Mouse (Mus musculus) left cerebral cortex, adult 8-10 months (tissue): ENCODE measurements around the gene Pstpip1. TPM values are rescaled to one million over a fixed set of nuclear protein-coding genes. Genes with fewer than 3 reads are reported as not detected.

Experiments
- DNase-seq, 2 experiments: peaks; one replicate each; pipeline ENCODE4 v3.0.0; 2022; ENCODE audit warnings: low spot score in 2 of 2
- total RNA-seq, 4 experiments: library from RNA; stranded (reverse); gene quantifications; 2 replicates each; pipeline ENCODE4 v1.2.4; 2022

Gene Pstpip1
- total RNA-seq, 4 experiments from 2014 or later = 2.9 to 3.9 (median 3.2) TPM

DNA sequence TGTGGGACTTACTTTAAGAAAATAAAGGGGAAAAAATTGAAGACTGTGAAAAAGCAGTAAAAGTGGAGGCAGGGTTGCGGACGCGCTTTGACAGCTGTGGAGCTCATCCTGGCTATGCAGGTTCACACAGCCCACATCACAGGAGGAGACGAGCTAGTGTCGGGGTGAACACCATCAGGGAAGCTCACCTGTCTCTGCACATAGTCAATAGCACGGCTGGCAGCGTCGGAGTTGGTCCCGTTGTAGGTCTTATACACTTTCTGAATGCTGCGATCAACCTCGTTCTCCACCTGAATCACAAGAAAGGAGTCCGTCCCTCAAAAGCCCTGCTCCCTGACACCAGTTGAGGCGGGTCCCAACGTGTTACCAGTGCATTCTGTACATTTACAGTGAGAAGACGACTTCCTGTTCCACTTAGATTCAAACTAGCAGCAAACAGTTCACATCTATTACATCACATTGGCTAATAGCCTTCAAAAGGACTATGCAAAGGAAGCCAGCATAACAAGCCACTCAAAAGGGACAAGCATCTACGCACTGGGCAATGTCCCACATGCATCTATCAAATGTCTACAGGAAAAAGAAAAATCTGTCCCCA lies 56.7 kb downstream of the Pstpip1 start:
- no peak for DNase-seq

DNA sequence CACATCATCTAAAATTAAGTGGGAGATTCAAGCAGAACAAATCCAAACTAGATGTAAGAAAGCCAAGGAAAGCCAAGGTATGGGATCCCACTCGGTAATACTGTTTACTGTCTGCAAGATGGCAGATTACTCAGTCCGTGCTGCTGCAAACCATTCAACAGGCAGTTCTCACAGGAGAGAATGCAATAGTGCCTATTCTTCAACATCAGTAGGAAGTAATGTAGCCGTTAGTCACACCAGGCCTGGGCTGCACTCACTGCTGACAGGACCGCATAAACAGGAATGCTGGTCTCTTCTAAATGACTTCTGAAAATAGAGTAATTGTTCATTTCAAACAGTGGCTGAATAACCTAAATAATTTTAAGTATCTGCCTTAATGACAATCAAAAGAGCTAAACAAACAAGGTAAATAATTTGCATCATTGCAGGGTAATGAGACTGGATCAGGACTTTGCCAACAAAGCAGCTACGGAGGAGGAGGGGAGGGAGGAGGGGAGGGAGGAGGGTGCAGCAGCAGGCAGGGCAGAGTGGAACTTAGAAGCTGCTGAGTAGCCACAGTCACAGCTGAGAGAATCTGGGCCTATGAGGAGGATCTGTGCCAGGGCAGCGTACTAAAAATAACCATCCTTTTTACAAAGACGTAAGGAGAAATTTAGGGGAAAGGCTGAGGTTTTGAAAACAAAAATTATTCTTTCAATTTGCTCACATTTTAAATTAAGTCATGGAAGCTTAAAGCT lies 62.2 kb downstream of the Pstpip1 start:
- DNase-seq = no peak

DNA sequence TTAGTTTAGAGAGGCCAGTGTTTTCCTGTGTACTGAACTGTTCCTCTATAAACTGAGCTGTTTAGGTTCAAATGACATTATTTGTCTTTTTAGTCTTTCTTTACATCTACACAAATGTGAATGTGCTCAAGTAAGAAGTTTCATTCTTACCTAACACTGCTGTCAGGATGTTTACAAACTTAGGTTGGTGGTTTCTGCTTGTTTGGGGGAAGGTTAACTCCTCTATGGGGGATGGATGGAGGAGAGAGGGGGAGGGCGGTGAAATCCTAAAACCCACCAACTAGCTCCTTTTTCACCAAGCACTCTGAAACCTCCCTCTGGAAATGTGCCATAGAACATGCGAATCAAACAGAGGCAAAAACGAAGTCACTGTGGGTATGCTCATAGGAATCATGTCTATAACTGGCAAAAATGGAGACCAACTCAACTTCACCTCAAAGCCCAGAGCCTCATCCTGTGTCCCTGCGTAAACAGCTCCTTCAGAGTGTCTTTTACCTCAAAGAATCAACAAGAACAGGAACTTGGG lies 62.8 kb downstream of the Pstpip1 start:
- DNase-seq = no peak

DNA sequence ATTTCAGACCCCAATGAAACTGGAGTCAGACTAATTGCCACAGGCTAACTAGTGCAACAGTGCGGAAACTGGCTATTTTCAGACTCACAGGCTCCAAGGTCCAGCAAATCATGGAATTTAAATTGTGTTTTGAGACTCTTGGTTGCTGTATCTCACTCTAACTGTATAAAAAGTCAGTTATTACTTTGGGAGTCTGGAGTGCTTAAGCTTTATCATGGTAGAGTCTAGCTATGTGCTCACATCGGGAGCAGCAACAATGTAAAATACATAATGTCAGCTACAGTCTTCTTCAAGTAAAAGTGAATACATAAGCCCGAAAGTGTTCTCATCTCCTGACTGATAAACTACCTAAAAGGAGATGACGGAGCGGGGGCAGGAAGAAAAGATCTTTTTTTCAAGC lies 64.8 kb downstream of the Pstpip1 start:
- DNase-seq = no peak

DNA sequence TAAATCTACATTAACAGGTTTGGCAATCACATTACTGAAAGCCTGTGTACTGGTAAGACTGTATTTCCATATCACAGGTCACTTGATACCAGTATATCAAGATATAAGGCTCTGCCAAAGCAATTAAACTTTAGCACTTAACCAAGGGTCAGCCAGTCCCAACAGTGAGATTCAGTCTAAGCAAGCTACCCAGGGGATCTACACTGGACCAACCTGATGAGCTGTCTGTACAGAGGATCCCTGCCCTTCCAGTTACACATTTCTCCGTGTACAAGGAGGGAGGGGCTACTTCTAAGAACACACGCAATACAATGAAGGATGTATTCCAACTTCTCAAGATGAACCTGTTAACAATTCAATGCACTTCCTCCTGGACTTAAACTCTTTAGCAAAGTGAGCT lies 68.3 kb downstream of the Pstpip1 start:
- no peak for DNase-seq

- DNase-seq = no peak
Measured at GRCm38 (mm10) chr9:56159456-56159855, 69.7 kb downstream of the Pstpip1 start.

DNA sequence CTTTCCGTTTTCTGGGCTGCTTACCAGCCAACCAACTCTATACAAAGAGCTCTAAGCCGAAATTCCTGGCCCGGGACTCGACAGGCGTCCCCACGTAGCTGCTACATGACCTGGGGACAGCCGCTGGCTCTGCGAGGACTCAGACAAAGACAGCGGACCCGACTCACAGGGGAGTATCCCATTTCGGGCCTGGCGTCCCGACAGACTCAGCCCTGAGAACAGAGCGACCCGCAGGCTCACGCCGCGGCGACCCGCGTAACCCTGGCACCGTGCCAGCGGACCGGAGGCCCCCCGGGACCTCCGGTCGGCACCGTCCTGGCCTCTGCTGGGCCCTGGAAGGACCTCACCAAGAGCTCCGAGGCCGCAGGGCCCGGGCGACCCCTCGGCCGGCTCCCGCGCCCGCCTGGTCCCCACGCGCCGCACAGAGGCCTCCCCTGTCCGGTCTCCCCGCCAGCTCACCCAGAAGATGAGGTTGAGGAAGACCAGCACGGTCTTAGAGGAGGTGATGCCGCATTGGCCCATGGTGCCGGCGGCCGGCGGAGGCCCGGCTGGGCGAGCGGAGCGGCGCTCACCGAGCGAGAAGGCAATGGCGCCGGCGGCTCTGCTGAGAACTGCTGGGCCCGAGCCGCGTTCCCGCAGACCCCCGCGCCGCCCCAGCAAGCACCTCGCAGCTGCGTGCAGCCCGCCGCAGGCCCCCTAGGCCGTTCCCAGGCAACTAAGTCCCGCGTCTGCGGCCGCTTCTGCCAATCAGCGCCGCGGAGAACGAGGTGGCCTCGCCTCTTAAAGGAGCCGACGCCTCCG lies 70.8 kb downstream of the Pstpip1 start:
- DNase-seq = peak; percentile 83 to 93

GRCm38 (mm10) chr9:56165377-56165776 lies 75.6 kb downstream of the Pstpip1 start, which contains the start of gene Tspan3:
TSS of gene Tspan3 (minus strand) at chr9:56165477.
- DNase-seq = no peak

DNA sequence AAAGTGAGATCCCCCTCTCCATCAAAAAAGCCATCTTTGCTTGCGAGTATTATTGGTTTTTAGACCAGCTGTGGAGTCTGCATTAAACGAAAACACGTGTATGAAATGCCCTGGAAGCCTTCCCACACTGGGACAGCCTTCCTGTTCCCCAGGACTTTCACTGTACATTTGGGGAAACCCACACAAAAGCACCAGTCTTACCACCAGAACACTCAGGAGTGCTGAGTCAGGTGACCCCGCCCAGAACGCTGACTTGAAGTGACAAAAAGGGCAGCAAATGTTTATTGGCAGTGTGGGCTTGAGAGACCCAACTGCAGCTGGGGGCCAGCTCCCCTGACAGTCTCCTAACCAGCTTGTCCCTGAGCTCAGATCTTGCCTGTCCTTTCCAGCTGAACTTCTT lies 76.4 kb downstream of the Pstpip1 start:
- no peak for DNase-seq

DNA sequence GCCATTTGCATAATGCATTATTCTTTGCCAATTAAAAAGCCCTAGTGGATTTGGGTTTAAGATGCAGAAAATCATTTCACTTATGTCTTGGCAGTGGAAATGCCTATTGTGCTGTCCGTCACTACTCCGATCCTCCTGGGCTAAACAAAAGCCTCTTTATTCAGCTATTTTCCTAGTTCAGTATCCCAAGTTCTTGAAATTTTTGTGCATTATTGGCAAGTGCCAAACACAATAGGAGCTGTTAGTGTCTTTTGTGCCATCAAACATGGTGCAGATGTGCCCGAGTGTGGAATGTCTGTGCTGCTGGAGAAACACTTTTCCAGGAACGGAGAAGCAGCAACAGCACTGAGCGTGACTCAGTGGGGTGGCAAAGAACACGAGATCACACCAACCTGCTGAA lies 77.9 kb downstream of the Pstpip1 start:
- no peak for DNase-seq

DNA sequence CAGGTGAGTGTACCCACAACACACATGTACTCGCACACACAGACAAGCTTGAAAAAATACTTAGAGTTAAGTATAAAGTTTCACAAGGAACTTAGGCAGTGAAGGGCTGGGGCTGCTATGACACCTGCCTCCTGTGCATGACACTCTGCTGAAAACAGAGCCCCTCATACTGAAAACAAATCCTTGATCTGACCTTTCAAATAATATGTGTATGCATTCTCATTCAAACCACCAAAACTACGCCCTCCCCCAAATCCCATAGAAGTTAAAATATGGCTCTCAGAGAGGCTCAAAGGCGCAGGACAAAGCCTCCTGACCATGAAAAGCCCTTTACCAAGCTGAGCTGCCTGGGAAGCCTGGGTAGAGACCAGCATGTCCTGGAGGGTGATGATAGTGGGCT lies 85.6 kb downstream of the Pstpip1 start:
- no peak for DNase-seq

- no peak for DNase-seq
Measured at GRCm38 (mm10) chr9:56177354-56177753, 87.6 kb downstream of the Pstpip1 start.

Other genes starting within 250 kb of the Pstpip1 start
- gene Scaper, start 151.8 kb upstream of the Pstpip1 start, total RNA-seq = 10 to 100 TPM; 35.7 to 39.0 (median 37.1) TPM
- not detected for gene 4930563M21Rik, start 79.4 kb upstream of the Pstpip1 start, total RNA-seq
- gene Rcn2, start 48.1 kb upstream of the Pstpip1 start, total RNA-seq = 100 to 1,000 TPM in 3 of 4 experiments, 10 to 100 TPM in 1; 98.4 to 109 (median 102) TPM
- gene Tspan3, start 75.5 kb downstream of the Pstpip1 start, total RNA-seq = 100 to 1,000 TPM; 336 to 345 (median 339) TPM